Mouse (Mus musculus) testis, postnatal 10 days (tissue): ENCODE results near the gene Plcb3.
"Not testable (repeated sequence)": the region's sequence is repeated elsewhere in the genome, so short reads cannot be mapped to it uniquely, and the experiment has no call there.

ENCODE experiments used
- DNase-seq: peaks from one replicate; pipeline ENCODE4 v3.0.0; 2021; ENCODE audit warnings: low spot score

The Plcb3 gene

DNA sequence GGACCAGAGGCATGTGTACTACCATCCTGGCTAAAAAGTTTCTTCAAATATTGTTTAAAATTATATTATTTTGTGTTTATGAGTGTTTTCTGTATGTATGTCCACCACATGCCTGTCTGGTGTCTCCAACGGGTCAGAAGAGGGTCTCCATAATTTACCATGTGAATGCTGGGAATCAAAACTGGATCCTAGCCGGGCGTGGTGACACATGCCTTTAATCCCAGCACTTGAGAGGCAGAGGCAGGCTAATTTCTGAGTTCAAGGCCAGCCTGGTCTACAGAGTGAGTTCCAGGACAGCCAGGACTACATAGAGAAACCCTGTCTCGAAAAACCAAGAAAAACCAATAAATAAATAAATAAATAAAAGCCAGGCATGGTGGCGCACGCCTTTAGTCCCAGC, 14.9 kb upstream of the Plcb3 start:
- not testable (repeated sequence) for DNase-seq

DNA sequence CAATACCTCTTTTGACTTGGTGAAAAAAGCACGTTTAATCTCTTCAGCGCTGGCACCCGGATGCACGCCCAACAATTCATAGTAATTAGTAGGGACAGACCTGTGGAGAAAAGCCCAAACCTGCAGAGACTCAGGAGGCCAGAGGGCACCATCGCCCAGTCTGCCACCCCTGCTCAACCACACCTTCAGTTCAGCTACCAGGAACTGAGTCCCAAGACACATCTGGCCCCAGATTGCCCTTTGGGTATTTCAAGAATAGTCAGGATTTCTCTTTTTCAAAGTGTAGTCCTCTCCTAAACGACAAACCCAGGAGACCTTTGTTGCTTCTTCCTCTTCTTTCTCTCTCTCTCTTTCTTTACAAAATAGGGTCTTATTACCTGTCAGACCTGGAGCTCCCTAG, 14.4 kb upstream of the Plcb3 start:
- DNase-seq: peak; percentile 34

DNA sequence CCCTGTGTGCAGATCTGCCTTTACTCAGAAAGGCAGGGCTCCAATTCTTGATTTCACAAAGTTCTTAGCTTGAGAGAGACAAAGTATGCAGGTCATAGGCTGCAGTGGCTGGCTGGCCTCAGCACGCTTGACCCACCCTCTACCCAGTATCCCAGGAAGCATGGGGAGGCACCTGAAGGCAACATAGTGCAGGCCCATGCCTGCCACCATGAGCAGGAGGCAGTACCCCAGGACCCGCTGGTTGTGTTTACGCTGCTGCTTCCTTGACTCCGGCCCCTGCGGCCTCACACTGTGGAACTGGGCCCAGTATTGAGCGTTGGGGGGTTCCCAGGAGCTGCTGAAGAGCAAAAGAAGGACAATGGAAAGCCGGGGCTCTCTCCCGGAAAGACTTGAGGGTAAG, 13.0 kb upstream of the Plcb3 start:
- DNase-seq: peak; percentile 42

DNA sequence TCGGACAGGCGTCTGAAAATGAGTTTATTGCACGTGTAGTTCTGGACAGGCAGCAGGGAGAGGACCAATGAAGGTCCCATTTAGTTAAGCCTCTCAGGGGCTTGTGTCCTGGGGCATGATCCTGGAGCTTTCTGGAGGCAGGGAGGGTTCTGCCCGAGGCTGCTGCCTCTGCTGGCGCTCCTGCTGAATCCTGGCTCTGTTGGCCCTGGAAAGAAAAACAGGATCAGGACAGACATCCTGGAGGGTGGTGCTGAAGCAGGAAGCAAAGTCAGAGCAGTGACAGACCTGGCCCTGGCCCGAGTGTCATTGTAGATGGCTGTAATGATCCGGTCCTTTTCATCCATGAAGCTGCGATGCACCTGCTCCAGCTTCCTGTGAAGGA, 11.6 kb upstream of the Plcb3 start:
- no peak for DNase-seq

DNA sequence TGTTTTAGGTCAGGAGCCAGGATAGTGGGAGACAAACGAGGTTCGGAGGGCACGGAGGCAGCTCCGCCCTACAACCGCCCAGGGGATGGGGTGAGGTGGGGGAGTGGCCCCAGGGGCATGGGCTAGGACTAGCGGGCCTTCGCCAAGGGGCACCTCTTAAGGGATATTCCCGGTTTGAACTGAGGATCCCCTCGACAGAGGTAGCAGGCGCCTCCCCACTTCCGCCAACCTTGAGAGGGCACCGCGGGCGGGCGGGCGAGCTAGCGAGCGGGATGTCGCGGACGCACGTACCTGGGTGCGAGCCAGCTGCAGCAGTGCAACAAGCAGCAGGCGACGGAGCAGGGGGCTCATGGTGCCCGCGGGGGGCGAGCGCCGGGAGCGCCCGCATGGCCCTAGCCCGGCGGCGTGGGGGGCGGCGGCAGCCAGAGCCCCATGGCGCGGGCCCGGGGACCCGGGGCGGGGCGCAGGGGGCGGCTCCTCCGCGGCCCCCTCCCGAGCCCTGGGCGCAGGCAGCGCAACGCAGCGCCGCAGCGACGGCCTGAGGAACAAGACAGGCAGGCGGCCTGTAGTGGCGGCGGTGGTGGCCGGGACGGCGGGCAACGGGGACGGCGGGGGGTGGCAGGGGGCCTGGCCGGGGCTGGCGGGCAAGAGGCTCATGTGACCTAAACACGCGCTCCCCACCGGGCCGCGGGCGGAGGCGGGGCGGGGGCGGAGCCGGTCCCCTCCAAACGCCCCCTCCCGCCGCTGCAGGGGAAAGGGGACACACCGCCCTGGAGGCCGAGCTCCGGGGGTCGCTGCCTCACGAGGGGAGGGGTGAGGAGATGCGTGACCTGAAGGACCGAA, 11.0 kb upstream of the Plcb3 start, which contains the start of gene Vegfb:
Gene Vegfb (minus strand): TSS at position 591 of the 843 bp plus-strand sequence.
- DNase-seq: peak; percentile 79

DNA sequence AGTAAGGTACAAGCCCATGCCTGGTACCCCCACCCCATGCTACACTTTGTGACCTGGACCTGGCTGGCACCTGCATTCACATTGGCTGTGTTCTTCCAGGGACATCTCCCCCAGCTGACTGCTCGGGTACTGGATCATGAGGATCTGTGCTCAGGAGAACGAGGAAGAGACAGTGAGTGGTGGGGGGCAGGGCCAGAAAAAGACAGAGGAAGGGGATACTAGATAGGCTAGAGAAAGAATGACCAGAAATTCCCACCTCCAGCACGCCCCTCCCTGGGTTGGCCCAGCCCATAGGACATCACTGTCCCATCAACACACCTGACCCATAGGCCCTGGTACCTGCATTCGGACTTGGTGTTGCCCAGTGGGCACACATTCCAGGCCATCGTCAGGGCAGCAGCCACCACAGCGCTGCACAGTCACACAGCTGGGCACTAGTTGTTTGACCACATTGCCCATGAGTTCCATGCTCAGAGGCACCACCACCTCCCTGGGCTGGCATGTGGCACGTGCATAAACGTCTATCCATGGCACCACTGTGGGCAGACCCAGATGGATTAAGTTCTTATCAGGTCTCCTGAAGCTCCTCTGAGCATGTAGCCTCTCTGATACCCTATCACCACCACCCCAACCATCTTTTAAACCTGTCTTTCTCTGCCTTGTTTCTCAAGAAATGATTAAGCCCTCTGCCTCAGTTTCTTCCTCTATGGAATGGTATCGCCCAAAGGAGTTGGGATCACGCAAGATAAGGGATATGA, 9.9 kb upstream of the Plcb3 start:
- no peak for DNase-seq

DNA sequence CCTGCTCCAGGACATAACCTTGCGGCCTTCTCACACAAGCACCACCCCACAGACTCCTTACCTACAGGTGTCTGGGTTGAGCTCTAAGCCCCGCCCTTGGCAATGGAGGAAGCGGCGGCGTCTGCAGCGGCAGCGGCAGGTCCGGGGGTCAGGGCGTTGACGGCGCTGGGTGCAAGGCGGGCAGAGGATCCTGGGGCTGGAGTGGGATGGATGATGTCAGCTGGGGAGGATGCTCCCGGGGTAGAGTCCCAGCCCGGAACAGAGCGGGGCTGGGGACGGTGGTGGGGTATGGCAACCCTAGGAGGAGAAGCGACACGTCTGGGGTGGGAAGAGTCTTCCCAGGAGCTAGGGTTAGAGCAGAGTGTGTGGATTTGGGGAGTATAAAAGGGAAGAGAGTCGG, 9.0 kb upstream of the Plcb3 start:
- DNase-seq: no peak

DNA sequence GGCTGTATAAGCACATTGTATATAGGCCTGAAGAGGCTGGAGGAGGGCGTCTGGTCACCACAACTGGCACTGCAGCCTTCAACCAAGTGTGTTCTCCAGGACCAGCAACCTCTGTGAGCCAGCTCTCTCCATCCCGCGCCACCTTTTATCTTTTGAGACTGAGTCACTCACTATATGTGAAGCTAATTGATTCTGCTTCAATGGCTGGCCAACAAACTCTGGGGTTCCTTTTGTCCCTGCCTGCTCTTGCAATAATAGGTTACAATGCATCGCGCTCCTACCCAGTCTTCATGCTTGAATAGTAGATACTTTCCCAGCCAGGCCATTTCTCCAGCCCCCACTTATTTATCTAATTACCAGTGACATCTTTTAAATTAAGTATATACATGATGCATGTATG, 7.4 kb upstream of the Plcb3 start:
- no peak for DNase-seq

DNA sequence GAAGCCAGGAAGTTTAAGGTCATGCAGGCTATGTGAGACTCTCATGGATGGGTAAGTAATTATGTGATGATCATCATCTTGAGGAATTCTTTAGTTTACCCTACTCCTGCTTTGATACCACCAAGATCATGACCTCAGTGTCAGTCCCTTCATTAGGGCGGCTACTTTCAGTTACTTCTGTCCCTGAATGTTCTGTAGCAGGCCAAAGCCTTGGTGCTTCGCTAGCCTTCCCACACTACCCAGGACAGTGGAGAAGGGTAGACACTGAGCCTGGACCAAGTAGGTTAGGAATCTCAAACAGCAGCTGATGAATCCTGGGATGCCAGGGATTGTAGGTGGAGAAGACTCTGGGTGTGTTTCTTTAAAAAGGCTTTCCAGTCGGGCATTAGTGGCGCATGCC, 5.2 kb upstream of the Plcb3 start:
- no peak for DNase-seq

DNA sequence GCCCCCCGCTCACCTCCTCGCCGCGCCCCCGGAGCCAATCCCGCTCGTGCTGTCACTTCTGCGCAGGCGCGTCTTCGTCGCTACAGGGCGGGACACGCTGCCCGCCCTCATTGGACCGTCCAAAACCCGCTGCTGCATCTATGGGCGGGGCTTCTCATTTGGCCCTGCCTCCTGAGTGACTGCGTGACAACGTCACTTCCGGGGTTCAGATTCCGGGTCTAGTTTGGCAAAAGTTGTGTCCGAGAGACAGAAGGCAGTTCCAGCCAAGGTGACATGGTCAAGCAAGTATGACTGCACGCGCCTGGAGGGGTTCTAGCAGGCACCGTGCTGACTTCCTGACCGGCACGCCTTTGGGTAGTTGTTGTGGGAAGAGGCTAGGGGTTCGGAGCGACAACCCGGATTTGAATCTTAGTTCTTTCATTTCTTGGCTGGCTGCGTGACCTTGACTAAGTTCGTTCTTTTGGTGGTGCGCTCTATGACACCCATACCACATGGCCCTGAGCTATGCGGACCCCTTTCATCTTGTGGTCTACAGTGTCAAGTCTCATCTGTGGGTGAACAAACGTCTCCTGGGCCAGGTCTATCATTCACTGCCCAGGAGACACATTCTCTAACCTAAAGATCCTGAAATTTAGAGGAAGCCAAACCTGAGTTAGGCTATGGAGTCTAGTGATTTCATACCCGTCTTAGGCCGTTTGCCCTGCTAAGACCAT, 4.3 kb upstream of the Plcb3 start, which contains the start of gene Fkbp2:
Gene Fkbp2 (minus strand): TSS at position 121 of the 713 bp plus-strand sequence.
- peak; percentile 99 for DNase-seq

DNA sequence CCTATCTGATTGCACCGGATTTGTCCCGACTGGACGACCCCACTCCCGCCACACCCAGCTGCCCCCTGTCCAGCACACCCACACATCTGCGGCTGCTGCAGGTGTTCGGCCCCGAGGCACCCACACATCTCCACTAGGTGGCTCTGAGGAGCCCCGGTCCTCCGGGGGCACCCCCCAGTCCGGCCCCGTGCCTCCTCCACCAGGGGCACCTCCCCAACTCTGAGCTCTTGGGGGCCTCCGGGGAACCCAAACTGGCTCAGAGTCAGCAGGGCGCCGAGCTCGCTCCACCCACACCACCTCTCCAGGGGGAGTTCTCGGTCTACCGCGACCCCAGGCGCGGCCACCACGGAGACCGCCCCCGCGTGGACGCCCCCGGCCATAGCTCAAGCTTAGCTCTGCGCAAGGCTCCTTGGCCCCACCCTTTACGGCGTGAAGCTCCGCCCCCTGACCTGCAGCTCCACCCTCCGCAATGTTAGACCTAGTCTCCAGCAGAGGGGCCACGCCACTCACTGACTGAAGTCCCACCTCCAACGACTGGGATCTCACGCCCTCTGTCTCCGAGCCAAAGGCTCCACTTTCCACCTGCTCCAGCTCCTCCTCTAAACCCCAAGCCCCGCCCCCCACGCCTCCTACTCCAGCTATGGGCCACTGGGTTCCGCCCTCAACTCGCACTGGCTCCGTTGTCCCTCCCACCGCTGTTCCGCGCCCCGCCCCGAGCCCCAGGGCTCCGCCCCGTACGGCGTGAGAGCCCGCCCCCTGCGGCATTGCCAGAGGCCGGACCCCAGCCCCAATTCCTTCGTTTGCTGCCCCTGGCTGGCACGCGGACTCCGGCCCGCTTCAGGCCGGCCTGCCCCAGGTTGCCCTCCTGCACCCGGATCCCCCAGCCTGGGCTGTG, 3.5 kb upstream of the Plcb3 start:
- DNase-seq: peak; percentile 100

DNA sequence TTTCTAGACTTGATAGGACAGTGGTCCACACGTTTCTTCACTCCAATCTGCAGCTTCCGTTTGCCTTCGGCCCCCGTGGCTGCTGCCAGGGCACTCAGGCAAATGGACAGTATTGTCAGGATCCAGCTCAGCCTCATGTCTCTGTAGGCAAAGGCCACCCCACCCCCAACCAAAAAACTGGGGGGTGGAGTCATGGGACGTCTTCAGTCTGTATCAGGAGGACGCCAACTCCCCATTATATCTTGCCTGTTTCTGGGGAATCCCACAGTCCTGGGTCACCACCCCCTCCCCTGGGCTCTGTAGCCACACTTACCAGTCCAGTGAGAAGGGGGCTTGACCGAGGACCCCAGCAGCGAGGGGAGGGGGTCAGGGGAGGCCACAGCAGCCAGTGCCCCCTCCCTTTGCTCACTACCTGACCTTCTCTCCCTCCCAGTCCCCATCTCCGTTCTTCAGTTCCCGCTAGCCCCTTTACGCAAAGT, 2.8 kb upstream of the Plcb3 start:
- DNase-seq: no peak

DNA sequence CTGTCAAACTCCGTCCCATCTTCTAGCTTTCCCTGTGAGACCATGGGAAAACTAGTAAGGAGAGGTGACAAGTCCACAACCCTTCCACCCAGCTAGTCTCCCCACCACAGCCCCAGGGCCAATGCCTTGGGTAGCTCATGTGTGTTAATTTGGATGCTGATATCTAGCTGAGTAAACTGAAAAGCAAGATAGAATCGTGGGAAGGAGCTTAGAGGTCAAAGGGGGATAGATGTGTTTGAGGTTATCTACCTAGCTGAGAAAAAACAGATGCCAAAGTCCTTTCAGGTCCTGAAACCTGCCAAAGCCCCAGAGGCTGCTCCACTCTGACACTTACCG, 2.3 kb upstream of the Plcb3 start:
- no peak for DNase-seq

DNA sequence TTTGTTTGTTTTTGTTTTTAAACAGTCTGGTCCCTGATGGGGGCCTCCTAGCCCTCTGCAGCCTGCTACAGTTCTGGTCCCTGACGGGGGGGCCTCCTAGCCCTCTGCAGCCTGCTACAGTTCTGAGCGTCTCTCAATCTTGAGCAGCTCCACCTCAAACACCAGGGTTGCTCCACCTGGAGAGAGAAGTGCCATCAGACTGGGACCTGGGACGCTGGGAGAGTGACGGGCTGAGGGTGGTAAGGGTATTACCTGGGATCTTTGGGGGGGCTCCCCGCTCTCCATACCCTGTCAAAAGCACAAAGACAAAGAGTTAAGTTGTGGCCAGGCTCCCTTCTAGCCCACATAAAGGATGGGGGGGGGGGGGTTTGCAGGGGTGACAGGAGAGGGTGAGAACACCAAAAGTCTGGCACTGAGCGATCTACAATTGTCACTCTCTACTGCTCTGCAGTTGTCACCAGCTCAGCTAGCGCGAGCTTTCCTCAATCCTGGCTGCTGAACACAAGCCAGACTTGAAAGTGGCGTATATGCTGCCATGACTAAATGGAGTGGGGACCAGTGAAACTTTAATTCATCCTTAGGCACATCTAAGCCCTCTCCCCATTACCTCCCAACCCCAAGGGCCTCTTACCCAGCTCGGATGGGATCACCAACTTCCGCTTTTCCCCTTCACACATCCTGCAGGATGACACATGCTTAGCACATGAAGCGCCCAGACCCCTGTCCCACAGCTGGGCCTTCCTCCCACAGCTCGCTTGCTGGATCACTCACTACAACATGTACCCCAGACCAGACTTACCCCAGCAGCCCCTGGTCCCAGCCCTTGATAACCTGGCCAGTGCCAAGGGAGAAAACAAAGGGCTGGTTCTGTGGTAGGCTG, 1.7 kb upstream of the Plcb3 start:
- no peak for DNase-seq

DNA sequence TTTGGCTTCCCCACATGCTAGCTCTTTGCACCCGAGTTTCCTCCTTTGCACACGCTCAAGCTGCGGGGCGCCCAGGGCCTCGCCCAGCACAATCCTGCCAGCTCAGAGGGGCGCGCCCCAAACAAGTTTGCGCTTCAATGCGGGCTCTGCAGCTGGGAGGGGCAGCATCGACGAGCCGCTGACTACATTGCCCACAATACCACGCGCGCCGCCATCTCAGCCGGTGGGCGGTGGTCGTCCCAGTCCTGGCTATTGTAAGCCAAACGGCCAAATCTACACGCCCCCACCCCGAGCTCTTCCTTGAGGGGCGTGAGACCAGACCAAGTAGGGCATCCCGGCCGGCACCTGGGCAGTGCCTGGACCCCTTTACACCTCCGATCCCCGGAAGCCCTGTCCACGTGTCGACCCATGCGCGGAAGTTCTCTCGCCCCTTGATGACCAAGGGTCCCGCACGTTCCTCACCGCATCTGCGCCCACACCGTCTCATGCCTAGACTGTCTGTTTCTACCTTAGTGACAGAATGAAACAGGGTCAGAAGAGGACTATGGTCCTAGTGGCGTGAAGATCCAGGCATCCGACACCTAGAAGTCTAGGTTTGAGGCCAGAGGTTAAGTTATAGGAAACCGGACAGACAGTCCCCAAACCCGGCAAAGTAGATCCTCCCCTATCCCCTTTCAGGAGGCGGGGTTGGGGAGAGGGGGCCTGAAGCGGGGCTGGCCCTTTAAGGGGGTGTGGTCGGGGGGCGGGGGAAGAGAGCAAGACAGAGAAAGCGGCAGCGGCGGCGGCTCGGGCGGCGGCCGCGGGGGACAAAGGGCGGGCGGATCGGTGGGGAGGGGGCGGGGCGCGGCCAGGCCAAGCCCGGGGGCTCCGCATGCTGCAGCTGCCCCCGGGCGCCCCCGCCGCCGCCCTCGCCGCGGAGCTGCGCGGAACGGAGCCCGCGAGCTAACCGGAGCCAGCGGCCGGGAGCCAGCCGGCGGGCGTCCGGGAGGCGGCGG, 1.8 kb downstream of the Plcb3 start, which contains the start of gene Ppp1r14b:
Gene Ppp1r14b (plus strand): TSS at position 758 of the 995 bp plus-strand sequence.
- DNase-seq: peak; percentile 94

DNA sequence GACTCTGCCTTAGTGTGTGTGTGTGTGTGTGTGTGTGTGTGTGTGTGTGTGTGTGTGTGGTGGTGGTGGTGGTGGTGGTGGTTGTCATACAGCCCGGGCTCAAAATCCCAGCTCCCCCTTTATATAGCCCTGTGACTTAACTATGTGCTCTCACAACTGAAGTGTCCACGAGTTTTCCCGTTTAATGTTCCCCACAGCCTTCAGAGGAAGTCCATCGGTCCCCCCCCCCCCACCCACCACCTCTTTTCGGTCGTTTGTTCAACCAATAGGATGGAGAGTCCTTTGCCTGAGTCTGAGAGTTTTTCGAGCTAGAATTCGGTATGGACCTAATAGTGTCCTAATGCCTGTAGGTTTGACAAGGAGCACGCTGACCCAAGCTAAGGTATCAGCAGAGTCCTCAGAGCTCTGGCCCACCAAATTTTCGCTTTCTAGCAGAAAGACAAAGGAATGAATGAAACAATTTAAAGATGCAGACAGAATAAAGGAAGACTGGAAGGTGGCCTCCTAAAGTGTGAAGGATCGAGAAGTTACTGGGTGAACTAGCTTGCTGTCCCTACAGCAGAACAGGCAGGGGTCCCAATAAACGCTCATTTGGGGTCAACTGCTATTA, 2.6 kb downstream of the Plcb3 start:
- no peak for DNase-seq

DNA sequence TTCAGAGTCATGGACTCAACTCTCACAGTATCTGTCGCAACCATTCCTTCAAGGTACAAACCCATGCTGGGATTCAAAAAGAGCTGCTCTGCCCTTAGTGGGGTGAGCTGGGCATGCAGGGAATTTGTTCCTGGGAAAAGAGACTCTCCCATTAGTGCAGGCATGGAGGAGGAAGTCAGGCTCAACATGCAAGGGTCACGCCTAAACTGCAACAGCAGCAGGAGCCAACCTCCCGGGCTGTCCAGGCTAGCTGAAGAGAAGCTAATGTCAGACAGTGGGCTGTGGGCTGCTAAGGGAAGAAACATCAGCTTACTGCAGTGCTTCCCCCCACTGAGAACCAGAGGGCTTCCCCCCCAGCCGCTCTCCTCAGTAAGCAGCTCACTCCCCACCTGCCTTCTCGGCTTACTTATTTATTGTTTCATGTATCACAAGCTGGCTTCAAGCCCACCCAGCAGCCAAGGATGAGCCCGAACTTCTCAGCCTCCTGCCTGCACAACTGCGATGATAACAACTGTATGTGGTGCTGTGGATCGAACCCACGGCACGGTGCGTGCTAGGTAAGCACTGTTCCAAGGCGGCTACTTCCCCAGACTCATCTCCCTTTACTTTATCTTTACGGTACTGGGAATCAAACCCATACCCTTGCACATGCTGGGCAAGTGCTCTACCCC, 3.9 kb downstream of the Plcb3 start:
- DNase-seq: no peak

DNA sequence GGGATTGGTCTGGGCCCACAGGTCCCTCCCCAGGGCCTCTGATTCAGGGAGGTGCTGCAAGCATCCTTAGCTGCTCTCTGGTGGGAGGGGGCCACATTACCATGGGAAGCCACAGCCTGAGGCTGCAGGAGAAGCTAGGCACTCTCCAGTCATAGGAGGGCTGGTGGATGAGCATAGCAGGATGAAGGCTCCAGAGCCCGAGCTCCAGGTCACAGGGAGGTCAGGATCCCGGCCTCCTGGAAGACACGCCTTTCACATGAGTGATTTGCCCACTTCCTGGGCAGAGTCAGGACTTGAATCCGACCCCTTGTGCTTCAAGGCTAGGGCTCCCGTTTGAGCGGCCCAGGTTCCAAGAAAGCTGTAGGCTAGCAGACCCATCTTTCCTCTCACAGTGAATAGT, 4.6 kb downstream of the Plcb3 start:
- no peak for DNase-seq
